Mouse (Mus musculus): Measurements from ENCODE around the gene Gm14393. TPM values are rescaled to one million over a fixed set of nuclear protein-coding genes. Genes with fewer than 3 reads are reported as not detected.
"Not testable (repeated sequence)": the region's sequence is repeated elsewhere in the genome, so short reads cannot be mapped to it uniquely, and the experiment has no call there.

The Gm14393 gene
- polyA plus RNA-seq (2015; fragmentation: Nextera tagmentation; extraction: Ambion mirVana) = 0.50 TPM in 1 of 2 replicates, not detected in the other

DNA sequence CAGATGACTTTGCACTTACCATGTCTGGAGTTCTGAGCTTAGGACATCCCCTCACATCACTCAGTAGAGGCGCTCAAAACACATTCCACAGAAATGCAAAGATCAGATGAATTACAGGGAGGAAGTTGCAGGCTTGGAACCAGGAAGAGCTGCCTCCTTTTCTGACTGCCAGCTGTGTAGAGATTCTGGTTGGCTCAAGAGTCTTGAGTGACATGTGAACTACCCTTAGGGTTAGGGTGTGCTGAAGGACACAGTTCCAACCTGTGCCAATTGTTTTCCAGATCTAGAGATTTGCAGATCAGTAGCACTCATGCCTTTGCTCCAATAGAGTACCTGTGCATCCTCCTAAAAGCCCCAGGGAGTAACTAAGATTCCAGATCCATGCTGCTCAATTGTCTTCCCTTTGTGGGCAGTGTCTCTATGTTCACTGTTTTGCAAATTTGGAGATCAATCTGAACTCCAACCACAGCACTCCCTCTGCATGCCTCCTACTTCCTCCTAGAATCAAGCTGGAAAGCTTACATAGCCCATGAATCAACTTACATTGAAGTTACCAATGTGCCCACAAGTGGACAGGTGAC lies at the start of gene Gm14393:
Gene Gm14393, minus strand, starts transcription at position 101 of the 581 bp plus-strand sequence.
- H3K36me3 ChIP-seq (replicated peaks); H3K27ac ChIP-seq; H3K4me3 ChIP-seq; H3K4me1 ChIP-seq; H3K27me3 ChIP-seq (replicated peaks); H3K4me2 ChIP-seq; H3K9me3 ChIP-seq; H3K9ac ChIP-seq; ATAC-seq (replicated peaks): not testable (repeated sequence)
- 90% methylated on average over 1 of the region's 1 CpGs for WGBS

GRCm38 (mm10) chr2:175044268-175044667 lies 23.3 kb downstream of the Gm14393 start:
- not testable (repeated sequence) for H3K36me3 ChIP-seq (replicated peaks); H3K4me2 ChIP-seq; ATAC-seq (replicated peaks); H3K4me3 ChIP-seq; H3K27me3 ChIP-seq (replicated peaks); H3K9ac ChIP-seq; H3K9me3 ChIP-seq; H3K4me1 ChIP-seq; H3K27ac ChIP-seq
- 95% methylated on average over 27 of the region's 27 CpGs for WGBS

Other genes starting within 250 kb of the Gm14393 start
- gene Gm14444, start 57.5 kb downstream of the Gm14393 start, polyA plus RNA-seq (2015; fragmentation: Nextera tagmentation; extraction: Ambion mirVana) = not detected in 2 replicates
- 6.0 and 7.3 TPM in 2 replicates for gene Gm14399, start 74.2 kb upstream of the Gm14393 start, polyA plus RNA-seq (2015; fragmentation: Nextera tagmentation; extraction: Ambion mirVana)
- gene Gm14443, start 108.1 kb upstream of the Gm14393 start, polyA plus RNA-seq (2015; fragmentation: Nextera tagmentation; extraction: Ambion mirVana) = 1.0 and 1.5 TPM in 2 replicates
- 9.6 and 12.0 TPM in 2 replicates for gene Gm14391, start 139.1 kb upstream of the Gm14393 start, polyA plus RNA-seq (2015; fragmentation: Nextera tagmentation; extraction: Ambion mirVana)
- 1.8 and 2.0 TPM in 2 replicates for gene Gm14440, start 207.3 kb upstream of the Gm14393 start, polyA plus RNA-seq (2015; fragmentation: Nextera tagmentation; extraction: Ambion mirVana)

All from midbrain, embryonic 15.5 days (tissue).